ENCODE assay signal across 13 mouse cellular contexts in the genomic region with DNA sequence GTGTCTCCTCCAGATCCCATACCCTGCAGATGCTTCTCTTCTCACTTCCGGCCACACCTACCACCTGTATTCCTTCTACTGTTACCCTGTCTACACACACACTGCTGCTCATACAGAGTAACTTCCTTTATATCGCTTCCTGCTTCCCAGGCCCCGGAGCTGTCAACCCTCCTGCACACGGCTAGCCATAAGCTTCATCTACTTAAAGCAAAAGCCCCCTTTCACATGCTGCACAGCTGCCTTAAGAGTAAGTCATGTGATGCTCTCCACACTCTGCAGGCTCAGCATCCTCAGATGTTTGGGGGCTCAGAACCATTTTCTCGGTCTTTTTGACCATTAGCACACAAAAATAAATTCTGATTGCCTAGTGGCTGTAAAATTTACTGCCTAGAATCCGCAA.
"Had no signal": no experiment of that assay in that cellular context is flagged by ENCODE, and none has a peak within 500 bp of the region (broad histone marks: within the 10 kb centered on the region; RNA-seq: fewer than 3 reads in every experiment).

No protein-coding gene starts in this region.

- H3K36me3 ChIP-seq: midbrain, embryonic 10.5 days; midbrain, embryonic 12.5 days had no signal

- H3K9me3 ChIP-seq: midbrain, embryonic 10.5 days; midbrain, embryonic 12.5 days had no signal

- H3K27ac ChIP-seq: liver, embryonic 14.5 days; midbrain, embryonic 10.5 days; midbrain, embryonic 12.5 days had no signal

- H3K4me1 ChIP-seq: midbrain, embryonic 10.5 days had no signal

- H3K4me2 ChIP-seq: lung, embryonic 14.5 days; midbrain, embryonic 12.5 days had no signal

- H3K4me3 ChIP-seq: midbrain, embryonic 10.5 days; midbrain, embryonic 12.5 days; myocyte had no signal

- H3K9ac ChIP-seq: liver, embryonic 14.5 days; lung, embryonic 14.5 days; midbrain, embryonic 12.5 days had no signal

- ATAC-seq: midbrain, embryonic 16.5 days had no signal

- DNase-seq: lung, adult 18-20 months; lung, embryonic 14.5 days; lung, postnatal 10 days; lung, postnatal 4 days; right cerebral cortex, postnatal 14 days; thymus, adult 18-20 months; thymus, postnatal 14 days; thymus, postnatal 36 days had no signal

- H3K27me3 ChIP-seq: midbrain, embryonic 12.5 days had no signal
